Mouse (Mus musculus) activated CD4-positive, CD25-positive, alpha-beta regulatory T cell (primary cell): ENCODE results near the gene Plpp1. TPM values are rescaled to one million over a fixed set of nuclear protein-coding genes. Genes with fewer than 3 reads are reported as not detected.

Experiments used
- polyA plus RNA-seq, 2 experiments: library from polyadenylated mRNA; unstranded; fragments of 100-300 nt; shearing (Covaris generic); gene quantifications; one replicate each; pipeline ENCODE4 v1.2.1; 2017

The Plpp1 gene
- polyA plus RNA-seq = 1 to 10 TPM in 1 of 2 experiments, under 1 TPM in 1; 0.87 to 1.1 TPM

GRCm38 (mm10) chr13:112800597-112801380, at the start of gene Plpp1:
TSS of gene Plpp1 (plus strand) at chr13:112800792.

Other genes with a start within 250 kb of the Plpp1 start
- gene Il31ra, start 206.4 kb upstream of the Plpp1 start, polyA plus RNA-seq = under 1 TPM; 0.05 to 0.09 TPM
- not detected for gene Ddx4, start 148.3 kb upstream of the Plpp1 start, polyA plus RNA-seq
- gene Slc38a9, start 140.0 kb upstream of the Plpp1 start, polyA plus RNA-seq = 10 to 100 TPM; 32.0 to 43.3 TPM
- 10 to 100 TPM; 69.2 to 73.0 TPM for gene Mtrex, start 126.6 kb downstream of the Plpp1 start, polyA plus RNA-seq
- 10 to 100 TPM; 23.7 to 23.9 TPM for gene Dhx29, start 126.7 kb downstream of the Plpp1 start, polyA plus RNA-seq
- gene Ccno, start 187.0 kb downstream of the Plpp1 start, polyA plus RNA-seq = not detected
- under 1 TPM in 1 of 2 experiments, not detected in 1; 0.31 TPM for gene Mcidas, start 193.1 kb downstream of the Plpp1 start, polyA plus RNA-seq
- not detected for gene Cdc20b, start 234.3 kb downstream of the Plpp1 start, polyA plus RNA-seq
- gene Gpx8, start 245.6 kb downstream of the Plpp1 start, polyA plus RNA-seq = not detected